Mouse (Mus musculus) liver, adult 2 months (tissue): ENCODE measurements at regions not wholly inside any gene's neighbourhood (a gene's known extent, or its start where the extent isn't known, plus 50 kb on each side); places are given as distances from the start of the nearest gene placed in this dataset.

Experiments
- DNase-seq: peaks from one replicate; pipeline ENCODE4 v3.0.0-alpha.2; 2011; ENCODE audit warnings: low read depth, low spot score; ENCODE audit errors: extremely low read depth
- H3K27ac ChIP-seq: fragments of 200-500 bp; replicated peaks from 2 replicates; pipeline ENCODE4 v1.5.1; 2012; ENCODE audit warnings: low read depth, mild to moderate bottlenecking, control low read depth, inconsistent platforms, low read length; ENCODE audit not compliant: insufficient read depth
- H3K27me3 ChIP-seq: fragments of 200-500 bp; 2 replicates; pipeline ENCODE4 v1.6.1; 2012; ENCODE audit warnings: mild to moderate bottlenecking, moderate library complexity, low read length, inconsistent platforms; ENCODE audit not compliant: control insufficient read depth, insufficient read depth
- H3K36me3 ChIP-seq: fragments of 200-500 bp; 2 replicates; pipeline ENCODE4 v1.6.1; 2012; ENCODE audit warnings: low read length, inconsistent platforms; ENCODE audit not compliant: control insufficient read depth, insufficient read depth
- H3K4me1 ChIP-seq: fragments of 200-500 bp; 2 replicates; pipeline ENCODE4 v1.6.1; 2011; ENCODE audit warnings: low read length; ENCODE audit not compliant: control insufficient read depth, insufficient read depth
- H3K4me3 ChIP-seq: fragments of 200-500 bp; 2 replicates; pipeline ENCODE4 v1.5.1; 2011; ENCODE audit warnings: low read depth, mild to moderate bottlenecking, control low read depth, low read length, moderate library complexity; ENCODE audit not compliant: insufficient read depth
- H3K79me2 ChIP-seq: fragments of 200-500 bp; 2 replicates; pipeline ENCODE4 v1.6.1; 2012; ENCODE audit warnings: inconsistent platforms, mild to moderate bottlenecking, low read length, moderate library complexity; ENCODE audit not compliant: control insufficient read depth, insufficient read depth
- H3K9ac ChIP-seq: fragments of 200-500 bp; 2 replicates; pipeline ENCODE4 v1.6.1; 2012; ENCODE audit warnings: low read depth, mild to moderate bottlenecking, control low read depth, inconsistent platforms, low read length
- CTCF ChIP-seq: fragments of 200-500 bp; IDR thresholded peaks from 2 replicates; pipeline ENCODE4 v1.5.1; 2011; ENCODE audit warnings: low read depth, low read length, control low read depth
- POLR2A ChIP-seq: fragments of 200-500 bp; IDR thresholded peaks from 2 replicates; pipeline ENCODE4 v1.6.1; 2011; ENCODE audit warnings: low read length, control low read depth; ENCODE audit not compliant: insufficient read depth; ENCODE audit errors: extremely low read depth
- WGBS: fragments of 180-500 bp; shearing (Covaris S2); methylation state at CpG from one replicate; pipeline ENCODE4 v1.1.7; 2018; 5-methylcytosine and 5-hydroxymethylcytosine counted together

- no peak overlapping the region for H3K9ac ChIP-seq
- no peaks in the 10 kb centered on the region for H3K27me3 ChIP-seq
- no peaks in the 10 kb centered on the region for H3K4me1 ChIP-seq
- no peaks in the 10 kb centered on the region for H3K79me2 ChIP-seq
- WGBS = 89% methylated on average over 3 of the region's 3 CpGs
- DNase-seq = no peak
- H3K36me3 ChIP-seq = no peaks in the 10 kb centered on the region
- no peak for TF ChIP-seq POLR2A
- no peak overlapping the region for H3K4me3 ChIP-seq
- no peak overlapping the region for H3K27ac ChIP-seq
Measured at GRCm38 (mm10) chr3:134145935-134146334, 90.3 kb upstream of the Cxxc4 start.

GRCm38 (mm10) chr3:134146373-134147224, 89.7 kb upstream of the Cxxc4 start:
- H3K4me3 ChIP-seq = no peak overlapping the region
- H3K27ac ChIP-seq = no peak overlapping the region
- no peaks in the 10 kb centered on the region for H3K4me1 ChIP-seq
- H3K79me2 ChIP-seq = no peaks in the 10 kb centered on the region
- H3K36me3 ChIP-seq = no peaks in the 10 kb centered on the region
- H3K27me3 ChIP-seq = no peaks in the 10 kb centered on the region
- 17% methylated on average over 14 of the region's 14 CpGs for WGBS
- no peak for DNase-seq
- TF ChIP-seq CTCF (no peak), POLR2A (no peak)
- H3K9ac ChIP-seq = no peak overlapping the region

GRCm38 (mm10) chr3:134162288-134162687, 74.0 kb upstream of the Cxxc4 start:
- H3K79me2 ChIP-seq = no peaks in the 10 kb centered on the region
- WGBS = 85% methylated on average over 5 of the region's 5 CpGs
- DNase-seq = no peak

GRCm38 (mm10) chr3:134169922-134170321, 66.4 kb upstream of the Cxxc4 start:
- H3K9ac ChIP-seq = no peak overlapping the region
- H3K4me1 ChIP-seq = no peaks in the 10 kb centered on the region
- WGBS = 43% methylated on average over 1 of the region's 1 CpGs
- H3K4me3 ChIP-seq = no peak overlapping the region
- no peaks in the 10 kb centered on the region for H3K27me3 ChIP-seq
- DNase-seq = no peak
- TF ChIP-seq CTCF (no peak), POLR2A (no peak)
- no peak overlapping the region for H3K27ac ChIP-seq
- H3K36me3 ChIP-seq = no peaks in the 10 kb centered on the region
- H3K79me2 ChIP-seq = no peaks in the 10 kb centered on the region

More at GRCm38 (mm10) chr3:134162288-134162687, 74.0 kb upstream of the Cxxc4 start:
- no peak overlapping the region for H3K4me3 ChIP-seq
- no peaks in the 10 kb centered on the region for H3K27me3 ChIP-seq
- H3K36me3 ChIP-seq = no peaks in the 10 kb centered on the region
- no peak overlapping the region for H3K27ac ChIP-seq
- H3K9ac ChIP-seq = no peak overlapping the region
- no peaks in the 10 kb centered on the region for H3K4me1 ChIP-seq
- TF ChIP-seq POLR2A = no peak
- TF ChIP-seq CTCF = no peak

- no peak overlapping the region for H3K27ac ChIP-seq
- no peaks in the 10 kb centered on the region for H3K79me2 ChIP-seq
- TF ChIP-seq CTCF (no peak), POLR2A (no peak)
- no peaks in the 10 kb centered on the region for H3K27me3 ChIP-seq
- no peaks in the 10 kb centered on the region for H3K4me1 ChIP-seq
- no peak overlapping the region for H3K9ac ChIP-seq
- WGBS = 60% methylated on average over 3 of the region's 3 CpGs
- H3K36me3 ChIP-seq = no peaks in the 10 kb centered on the region
- no peak overlapping the region for H3K4me3 ChIP-seq
- no peak for DNase-seq
Measured at GRCm38 (mm10) chr3:134172357-134172756, 63.9 kb upstream of the Cxxc4 start.

GRCm38 (mm10) chr3:134178491-134179054, 57.7 kb upstream of the Cxxc4 start:
- no peak for TF ChIP-seq CTCF
- TF ChIP-seq POLR2A = no peak
- no peak overlapping the region for H3K9ac ChIP-seq
- no peaks in the 10 kb centered on the region for H3K36me3 ChIP-seq
- no peaks in the 10 kb centered on the region for H3K4me1 ChIP-seq
- WGBS = 78% methylated on average over 7 of the region's 7 CpGs
- no peaks in the 10 kb centered on the region for H3K27me3 ChIP-seq
- DNase-seq = no peak
- no peak overlapping the region for H3K4me3 ChIP-seq
- no peaks in the 10 kb centered on the region for H3K79me2 ChIP-seq
- no peak overlapping the region for H3K27ac ChIP-seq
